Mouse (Mus musculus) right cerebral cortex, postnatal 25 days (tissue): Measurements from ENCODE around the gene Rep15.

Source experiments
- DNase-seq: peaks from one replicate; pipeline ENCODE4 v3.0.0; 2022

Gene Rep15

GRCm38 (mm10) chr6:147032303-147032925 is at the start of gene Rep15:
Gene Rep15, plus strand, starts transcription at chr6:147032584.
- no peak for DNase-seq

- no peak for DNase-seq
Observed at GRCm38 (mm10) chr6:146984569-146984968, 47.8 kb upstream of the Rep15 start.

- peak; percentile 44 for DNase-seq
Observed at GRCm38 (mm10) chr6:146994236-146994635, 38.1 kb upstream of the Rep15 start.

GRCm38 (mm10) chr6:146995391-146995790 is 37.0 kb upstream of the Rep15 start:
- no peak for DNase-seq

- DNase-seq, result no peak
Observed at GRCm38 (mm10) chr6:146995878-146996277, 36.5 kb upstream of the Rep15 start.

- no peak for DNase-seq
Observed at GRCm38 (mm10) chr6:146997006-146997405, 35.4 kb upstream of the Rep15 start.

GRCm38 (mm10) chr6:146998710-146999109 is 33.7 kb upstream of the Rep15 start:
- no peak for DNase-seq

GRCm38 (mm10) chr6:146999302-146999701 is 33.1 kb upstream of the Rep15 start:
- no peak for DNase-seq

- no peak for DNase-seq
Observed at GRCm38 (mm10) chr6:146999755-147000154, 32.6 kb upstream of the Rep15 start.

- no peak for DNase-seq
Observed at GRCm38 (mm10) chr6:147008148-147008547, 24.2 kb upstream of the Rep15 start.

- DNase-seq, result no peak
Observed at GRCm38 (mm10) chr6:147010358-147010757, 22.0 kb upstream of the Rep15 start.

- no peak for DNase-seq
Observed at GRCm38 (mm10) chr6:147010811-147011520, 21.4 kb upstream of the Rep15 start.

- DNase-seq, result no peak
Observed at GRCm38 (mm10) chr6:147011555-147011954, 20.8 kb upstream of the Rep15 start.

GRCm38 (mm10) chr6:147011977-147012376 is 20.4 kb upstream of the Rep15 start:
- DNase-seq, result no peak

- DNase-seq, result no peak
Observed at GRCm38 (mm10) chr6:147013546-147013945, 18.8 kb upstream of the Rep15 start.

GRCm38 (mm10) chr6:147017906-147018305 is 14.5 kb upstream of the Rep15 start:
- no peak for DNase-seq

- DNase-seq, result no peak
Observed at GRCm38 (mm10) chr6:147018364-147018763, 14.0 kb upstream of the Rep15 start.

GRCm38 (mm10) chr6:147021181-147021580 is 11.2 kb upstream of the Rep15 start:
- no peak for DNase-seq

GRCm38 (mm10) chr6:147022375-147023132 is 9.8 kb upstream of the Rep15 start:
- peak; percentile 10 for DNase-seq

GRCm38 (mm10) chr6:147023133-147023395 is 9.3 kb upstream of the Rep15 start:
- no peak for DNase-seq

- no peak for DNase-seq
Observed at GRCm38 (mm10) chr6:147023568-147023967, 8.8 kb upstream of the Rep15 start.

GRCm38 (mm10) chr6:147024761-147025160 is 7.6 kb upstream of the Rep15 start:
- DNase-seq, result no peak

- no peak for DNase-seq
Observed at GRCm38 (mm10) chr6:147028396-147028795, 4.0 kb upstream of the Rep15 start.

GRCm38 (mm10) chr6:147029591-147029990 is 2.8 kb upstream of the Rep15 start:
- peak; percentile 15 for DNase-seq
